Mouse (Mus musculus) cortical plate, adult 2 months (tissue): Measurements from ENCODE around the gene Gm39115. TPM values are rescaled to one million over a fixed set of nuclear protein-coding genes. Genes with fewer than 3 reads are reported as not detected.

Experiments used
- H3K27ac ChIP-seq: fragments of 200-500 bp; 2 replicates; pipeline ENCODE4 v1.5.1; 2012; ENCODE audit warnings: low read length, control low read depth, inconsistent platforms; ENCODE audit not compliant: insufficient read depth
- H3K4me1 ChIP-seq: fragments of 200-500 bp; 2 replicates; pipeline ENCODE4 v1.6.1; 2011; ENCODE audit warnings: low read length; ENCODE audit not compliant: control insufficient read depth, insufficient read depth
- H3K4me3 ChIP-seq: fragments of 200-500 bp; 2 replicates; pipeline ENCODE4 v1.5.1; 2011; ENCODE audit warnings: mild to moderate bottlenecking, low read length, control low read depth; ENCODE audit not compliant: insufficient read depth
- CTCF ChIP-seq: fragments of 200-500 bp; IDR thresholded peaks from 2 replicates; pipeline ENCODE4 v1.5.1; 2011; ENCODE audit warnings: mild to moderate bottlenecking, control low read depth, low read length; ENCODE audit not compliant: insufficient read depth; ENCODE audit errors: extremely low read depth
- POLR2A ChIP-seq: fragments of 200-500 bp; IDR thresholded peaks from 2 replicates; pipeline ENCODE4 v1.6.1; 2011; ENCODE audit warnings: mild to moderate bottlenecking, low read length, control low read depth; ENCODE audit not compliant: insufficient read depth; ENCODE audit errors: extremely low read depth
- polyA plus RNA-seq: library from polyadenylated mRNA; depleted of rRNA; stranded (reverse); fragments of >200 nt; gene quantifications from 2 replicates; pipeline ENCODE4 v1.2.3, GENCODE M21; 2012

Gene Gm39115
- polyA plus RNA-seq, 1 experiment, result not detected

DNA sequence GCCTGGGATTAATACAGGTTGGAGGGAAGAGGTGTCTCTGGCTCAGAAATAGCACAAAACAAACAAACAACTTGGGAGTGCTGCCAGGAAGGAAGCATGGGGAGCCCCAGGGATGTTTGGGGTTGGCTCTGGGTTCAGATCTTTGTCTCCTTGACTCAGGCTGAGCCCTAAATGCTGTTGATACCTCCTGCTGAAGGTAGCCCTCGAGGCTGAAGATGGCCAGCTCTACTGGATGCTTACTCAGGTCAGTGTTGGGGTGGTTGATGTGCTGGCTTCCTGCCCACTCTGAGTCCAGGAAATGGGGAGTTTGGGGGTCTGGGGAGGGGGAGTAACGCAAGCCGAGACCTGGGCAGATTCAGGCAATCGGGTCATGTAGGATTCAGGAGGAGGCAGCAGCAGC lies 39.1 kb downstream of the Gm39115 start:
- TF ChIP-seq POLR2A (no peak), CTCF (no peak)
- H3K27ac ChIP-seq, result no peak overlapping the region
- H3K4me3 ChIP-seq, result no peak overlapping the region
- H3K4me1 ChIP-seq, result peaks cover 2% of the 10 kb centered on the region; the same call in 1 of the 2 replicates

- H3K27ac ChIP-seq, result peak within 1 kb of the TSS; percentile 100
- peak within 1 kb of the TSS; percentile 80 for H3K4me3 ChIP-seq
- TF ChIP-seq CTCF (no peak), POLR2A (0 out of 2 replicates have a peak, but pooled peaks have one; percentile 5)
- peaks cover 11% of the 10 kb centered on the region for H3K4me1 ChIP-seq
These were observed 40.5 kb downstream of the Gm39115 start, which contains the start of gene Dusp8 for GRCm38 (mm10) chr7:142095183-142095931. Gene Dusp8 (minus strand): TSS chr7:142095843.

GRCm38 (mm10) chr7:142094301-142095143 lies 41.3 kb downstream of the Gm39115 start:
- peak overlapping the region; percentile 100 for H3K27ac ChIP-seq
- peaks cover 15% of the 10 kb centered on the region for H3K4me1 ChIP-seq
- TF ChIP-seq CTCF (no peak), POLR2A (peak; percentile 25; the same call in 1 of the 2 replicates)
- H3K4me3 ChIP-seq, result peak overlapping the region; percentile 80

- TF ChIP-seq POLR2A, result no peak
- TF ChIP-seq CTCF, result no peak
- Histone ChIP-seq H3K4me3 (peak overlapping the region; percentile 80), H3K4me1 (peaks cover 15% of the 10 kb centered on the region), H3K27ac (peak overlapping the region; percentile 100)
These were observed 42.1 kb downstream of the Gm39115 start for GRCm38 (mm10) chr7:142093696-142094240.

- Histone ChIP-seq H3K27ac (no peak overlapping the region), H3K4me3 (peak overlapping the region; percentile 80), H3K4me1 (peaks cover 15% of the 10 kb centered on the region)
- TF ChIP-seq CTCF (no peak), POLR2A (0 out of 2 replicates have a peak, but pooled peaks have one; percentile 21)
These were observed 42.8 kb downstream of the Gm39115 start for GRCm38 (mm10) chr7:142092991-142093390.

DNA sequence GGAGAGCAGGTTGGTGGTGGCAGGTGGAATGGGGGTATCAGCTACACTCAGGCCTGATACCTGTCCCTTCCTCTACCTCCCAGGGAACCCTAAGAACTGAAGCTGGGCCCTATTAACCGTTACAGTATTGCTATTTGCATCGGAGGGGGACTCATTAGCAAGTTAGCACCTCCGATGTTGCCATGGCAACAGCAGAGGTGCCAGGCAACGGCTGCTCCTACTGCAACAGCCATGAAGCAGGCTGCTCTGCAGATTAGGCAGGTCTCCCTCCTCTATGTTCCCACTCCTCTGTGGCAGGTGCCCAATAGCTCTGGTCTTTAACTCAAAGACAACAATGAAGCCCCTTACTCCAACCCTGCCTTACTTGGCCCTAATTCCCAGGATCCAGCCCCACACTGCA lies 44.0 kb downstream of the Gm39115 start:
- Histone ChIP-seq H3K4me1 (peaks cover 15% of the 10 kb centered on the region), H3K27ac (no peak overlapping the region), H3K4me3 (peak overlapping the region; percentile 80)
- TF ChIP-seq CTCF, result no peak
- TF ChIP-seq POLR2A, result peak; percentile 37; the same call in 1 of the 2 replicates

DNA sequence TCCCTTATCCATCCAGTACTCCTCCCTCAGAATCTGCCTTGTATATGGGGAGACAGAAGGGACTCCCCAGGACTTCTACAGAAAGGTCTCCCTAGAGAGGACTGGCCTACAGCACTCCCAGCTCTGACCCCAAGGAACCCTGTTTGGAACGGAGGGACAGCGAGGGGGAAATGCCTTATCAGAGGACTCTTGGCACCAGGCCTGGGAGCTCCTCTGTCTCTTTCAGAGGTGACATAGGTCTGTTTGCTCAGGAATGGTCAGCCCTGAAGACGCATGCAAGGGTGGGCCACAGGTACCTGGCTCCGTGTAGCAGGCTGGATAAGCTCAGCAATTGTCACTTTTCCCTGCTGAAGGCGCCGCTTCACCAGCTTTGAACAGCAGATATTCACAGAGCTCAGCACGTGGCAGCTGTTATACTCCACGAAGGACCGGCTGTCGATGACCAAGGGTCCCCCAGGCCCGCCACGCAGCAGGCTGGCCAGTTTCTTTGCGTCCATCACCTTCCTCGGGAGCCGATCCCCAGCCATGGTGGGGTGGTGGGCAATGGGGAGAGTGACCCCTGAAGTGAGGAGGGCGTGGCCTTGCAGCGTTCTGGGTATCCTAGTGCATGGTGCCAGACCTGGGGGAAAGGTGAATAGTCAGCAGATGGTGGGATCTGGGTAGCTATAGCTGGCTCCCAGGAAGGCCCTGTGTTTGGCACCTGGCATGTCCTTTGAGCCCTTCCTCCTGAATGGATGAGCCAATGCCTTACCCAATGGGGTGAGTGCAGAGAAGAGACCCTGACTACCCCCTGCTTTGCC lies 46.0 kb downstream of the Gm39115 start:
- TF ChIP-seq POLR2A, result no peak
- no peak for TF ChIP-seq CTCF
- Histone ChIP-seq H3K27ac (no peak overlapping the region), H3K4me1 (peaks cover 18% of the 10 kb centered on the region), H3K4me3 (no peak overlapping the region)

DNA sequence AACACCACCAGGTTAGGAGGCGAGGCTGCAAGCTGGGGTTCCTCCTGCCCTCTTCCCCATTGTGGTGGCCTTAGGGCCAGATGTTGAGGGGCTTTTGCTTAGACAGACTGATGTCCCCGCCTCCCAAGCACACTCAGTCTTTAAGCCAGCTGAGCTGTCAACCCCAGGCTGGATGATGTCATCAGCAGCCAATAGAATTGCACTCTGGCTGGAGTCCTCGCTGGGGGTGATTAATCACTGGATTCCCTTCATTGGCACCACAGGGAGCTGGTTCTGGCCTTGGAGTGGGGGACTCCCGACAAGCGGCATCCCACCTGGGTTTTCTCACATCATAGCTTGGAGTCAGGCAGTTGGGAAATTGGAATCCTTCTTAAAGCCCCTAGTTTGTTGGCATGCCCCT lies 46.9 kb downstream of the Gm39115 start:
- TF ChIP-seq POLR2A (no peak), CTCF (no peak)
- H3K27ac ChIP-seq, result no peak overlapping the region
- no peak overlapping the region for H3K4me3 ChIP-seq
- H3K4me1 ChIP-seq, result peaks cover 21% of the 10 kb centered on the region
